Mouse (Mus musculus) heart, postnatal 0 days (tissue): ENCODE results near the gene Nisch. TPM values are rescaled to one million over a fixed set of nuclear protein-coding genes. Genes with fewer than 3 reads are reported as not detected.

Source experiments
- ATAC-seq: fragments of 200-750 bp; cut with Nextera tagmentation; 2 replicates; pipeline ENCODE4 v1.8.0; 2017; ENCODE audit warnings: low read depth, moderate number of reproducible peaks, moderate library complexity; ENCODE audit not compliant: insufficient read depth
- DNase-seq: peaks from one replicate; pipeline ENCODE4 v3.0.0-alpha.2; 2016; ENCODE audit warnings: low spot score
- H3K27ac ChIP-seq: fragments of 300-500 bp; sonication (generic); 2 replicates; pipeline ENCODE4 v1.5.1; 2014; ENCODE audit warnings: low read depth, mild to moderate bottlenecking
- H3K27me3 ChIP-seq: fragments of 300-500 bp; sonication (generic); 2 replicates; pipeline ENCODE4 v1.6.1; 2014; ENCODE audit warnings: low read length, mixed read lengths; ENCODE audit not compliant: control insufficient read depth, insufficient read depth
- H3K36me3 ChIP-seq: fragments of 300-500 bp; sonication (generic); replicated peaks from 2 replicates; pipeline ENCODE4 v1.6.1; 2014; ENCODE audit warnings: low read length, mixed read lengths; ENCODE audit not compliant: control insufficient read depth, insufficient read depth
- H3K4me1 ChIP-seq: fragments of 300-500 bp; sonication (generic); 2 replicates; pipeline ENCODE4 v1.6.1; 2014; ENCODE audit warnings: antibody characterized with exemption; ENCODE audit not compliant: control insufficient read depth, insufficient read depth
- H3K4me2 ChIP-seq: fragments of 300-500 bp; sonication (generic); 2 replicates; pipeline ENCODE4 v1.6.1; 2014; ENCODE audit warnings: low read depth, mild to moderate bottlenecking, low read length, moderate library complexity
- H3K4me3 ChIP-seq: fragments of 300-500 bp; sonication (generic); 2 replicates; pipeline ENCODE4 v1.5.1; 2014; ENCODE audit warnings: low read depth, low read length
- H3K9ac ChIP-seq: fragments of 300-500 bp; sonication (generic); replicated peaks from 2 replicates; pipeline ENCODE4 v1.6.1; 2014; ENCODE audit warnings: low read depth, low read length, mixed read lengths
- H3K9me3 ChIP-seq: fragments of 300-500 bp; sonication (generic); replicated peaks from 2 replicates; pipeline ENCODE4 v1.6.1; 2016; ENCODE audit warnings: low read length; ENCODE audit not compliant: control insufficient read depth
- CTCF ChIP-seq: IDR thresholded peaks from 2 replicates; pipeline ENCODE4 v1.5.1; 2016; ENCODE audit warnings: antibody characterized with exemption, control low read depth, low read depth
- EP300 ChIP-seq: IDR thresholded peaks from 2 replicates; pipeline ENCODE4 v1.6.1; 2016; ENCODE audit warnings: antibody characterized with exemption, low read depth
- WGBS: fragments of 180-500 bp; shearing (Covaris S2); extraction: QIAGEN DNeasy Blood & Tissue Kit; methylation state at CpG from one replicate; pipeline ENCODE4 v1.1.7; 2014; 5-methylcytosine and 5-hydroxymethylcytosine counted together
- polyA plus RNA-seq: library from polyadenylated mRNA; unstranded; fragments of >200 nt; fragmentation: Nextera tagmentation; extraction: Ambion mirVana; gene quantifications from 2 replicates; pipeline ENCODE4 v1.2.1, GENCODE M21; 2015
- total RNA-seq: library from RNA; depleted of rRNA; stranded (reverse); fragments of >200 nt; gene quantifications from 2 replicates; pipeline ENCODE4 v1.2.3, GENCODE M21; 2014; ENCODE audit warnings: low replicate concordance

Nisch gene
- total and polyA plus RNA-seq, 2 experiments from 2014 or later: 171 to 338 TPM

DNA sequence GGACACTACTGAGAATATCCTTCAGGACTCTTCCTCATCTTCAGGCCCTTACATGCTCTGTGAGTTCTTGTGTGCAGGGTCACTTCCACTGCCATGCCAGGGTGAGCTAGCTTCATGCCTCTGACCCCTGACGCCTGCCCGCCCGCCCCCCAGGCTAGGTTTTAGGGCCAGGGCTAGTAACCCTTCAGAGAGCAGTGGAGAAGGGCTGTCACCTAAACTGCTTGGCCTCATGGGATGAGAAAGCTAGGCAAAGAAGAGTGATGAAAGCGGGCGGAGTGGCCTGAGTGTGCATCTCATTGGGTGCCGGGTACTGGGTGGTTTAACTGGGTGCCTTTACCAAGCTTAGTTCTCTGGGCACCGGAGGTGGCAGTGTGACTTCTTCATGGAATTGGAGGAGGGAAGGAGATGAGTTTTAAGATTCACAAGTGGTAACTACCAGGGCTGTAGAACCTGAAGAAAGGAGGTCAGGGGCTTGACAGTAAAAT lies 84.2 kb downstream of the Nisch start:
- Histone ChIP-seq H3K36me3 (peaks cover 25% of the 10 kb centered on the region), H3K9ac (no peak overlapping the region), H3K4me1 (peaks cover 39% of the 10 kb centered on the region), H3K27me3 (no peaks in the 10 kb centered on the region), H3K4me3 (0 out of 2 replicates have a peak overlapping the region, but pooled peaks have one; percentile 61), H3K9me3 (no peaks in the 10 kb centered on the region), H3K4me2 (peak overlapping the region; percentile 80; the same call in 1 of the 2 replicates), H3K27ac (no peak overlapping the region)
- DNase-seq (no peak), ATAC-seq (no peak)
- no peak for TF ChIP-seq EP300
- no peak for TF ChIP-seq CTCF
- WGBS: 85% methylated on average over 7 of the region's 7 CpGs

DNA sequence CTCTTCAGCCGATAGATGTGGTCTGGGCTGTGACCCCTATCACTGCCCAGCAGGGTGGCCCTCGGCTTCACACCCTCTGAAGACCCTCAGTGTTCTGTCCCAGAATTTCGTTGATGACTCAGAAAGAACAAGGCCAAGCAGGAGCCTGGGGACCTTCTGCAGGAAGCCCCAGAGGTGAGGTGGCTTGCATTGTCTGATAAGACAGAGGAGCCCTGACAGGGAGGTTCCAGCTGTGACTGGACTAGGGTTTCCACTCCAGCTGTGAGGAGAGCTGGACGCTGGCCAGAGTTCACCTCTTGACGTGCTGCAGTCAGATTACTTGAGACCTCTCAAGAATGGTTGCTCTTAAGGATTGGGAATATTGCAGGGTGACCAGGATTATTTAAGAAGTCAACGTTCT lies 84.7 kb downstream of the Nisch start:
- Histone ChIP-seq H3K27ac (no peak overlapping the region), H3K9ac (0 out of 2 replicates have a peak overlapping the region, but pooled peaks have one; percentile 71), H3K9me3 (no peaks in the 10 kb centered on the region), H3K4me3 (peak overlapping the region; percentile 61), H3K4me2 (peak overlapping the region; percentile 80), H3K27me3 (no peaks in the 10 kb centered on the region), H3K36me3 (peaks cover 20% of the 10 kb centered on the region), H3K4me1 (peaks cover 44% of the 10 kb centered on the region)
- ATAC-seq: no peak
- TF ChIP-seq EP300 (no peak), CTCF (no peak)
- DNase-seq: peak; percentile 67
- 4% methylated on average over 6 of the region's 6 CpGs for WGBS

DNA sequence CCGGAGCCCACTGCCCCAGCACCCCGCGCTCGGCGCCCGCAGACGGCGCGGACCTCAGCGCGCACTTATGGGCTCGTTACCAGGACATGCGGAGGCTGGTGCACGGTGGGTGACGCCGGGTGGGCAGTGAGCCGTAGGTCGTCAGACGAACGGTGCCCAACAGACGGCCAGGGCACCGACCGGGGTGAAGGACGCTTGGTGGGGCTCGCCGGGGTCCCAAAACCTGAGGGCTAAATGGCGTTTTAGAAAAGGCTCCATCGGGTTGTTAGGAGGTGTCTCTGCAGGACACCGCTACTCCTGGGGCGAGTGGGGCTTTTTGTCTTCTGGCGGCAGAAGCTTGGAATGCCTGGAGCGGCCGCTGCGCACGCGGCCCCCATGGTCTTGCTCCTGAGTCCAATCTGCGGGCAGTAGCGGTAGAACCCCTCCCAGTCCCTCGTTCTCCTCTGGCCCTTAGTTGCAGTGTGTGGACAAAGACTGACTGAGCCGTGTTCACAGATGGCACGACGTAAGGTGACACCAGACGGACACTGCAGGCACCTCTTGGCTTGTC lies 85.4 kb downstream of the Nisch start:
- WGBS: under 1% methylated on average over 40 of the region's 43 CpGs
- peak; percentile 0; the same call in 1 of the 2 replicates for ATAC-seq
- H3K27ac ChIP-seq: peak overlapping the region; percentile 72

DNA sequence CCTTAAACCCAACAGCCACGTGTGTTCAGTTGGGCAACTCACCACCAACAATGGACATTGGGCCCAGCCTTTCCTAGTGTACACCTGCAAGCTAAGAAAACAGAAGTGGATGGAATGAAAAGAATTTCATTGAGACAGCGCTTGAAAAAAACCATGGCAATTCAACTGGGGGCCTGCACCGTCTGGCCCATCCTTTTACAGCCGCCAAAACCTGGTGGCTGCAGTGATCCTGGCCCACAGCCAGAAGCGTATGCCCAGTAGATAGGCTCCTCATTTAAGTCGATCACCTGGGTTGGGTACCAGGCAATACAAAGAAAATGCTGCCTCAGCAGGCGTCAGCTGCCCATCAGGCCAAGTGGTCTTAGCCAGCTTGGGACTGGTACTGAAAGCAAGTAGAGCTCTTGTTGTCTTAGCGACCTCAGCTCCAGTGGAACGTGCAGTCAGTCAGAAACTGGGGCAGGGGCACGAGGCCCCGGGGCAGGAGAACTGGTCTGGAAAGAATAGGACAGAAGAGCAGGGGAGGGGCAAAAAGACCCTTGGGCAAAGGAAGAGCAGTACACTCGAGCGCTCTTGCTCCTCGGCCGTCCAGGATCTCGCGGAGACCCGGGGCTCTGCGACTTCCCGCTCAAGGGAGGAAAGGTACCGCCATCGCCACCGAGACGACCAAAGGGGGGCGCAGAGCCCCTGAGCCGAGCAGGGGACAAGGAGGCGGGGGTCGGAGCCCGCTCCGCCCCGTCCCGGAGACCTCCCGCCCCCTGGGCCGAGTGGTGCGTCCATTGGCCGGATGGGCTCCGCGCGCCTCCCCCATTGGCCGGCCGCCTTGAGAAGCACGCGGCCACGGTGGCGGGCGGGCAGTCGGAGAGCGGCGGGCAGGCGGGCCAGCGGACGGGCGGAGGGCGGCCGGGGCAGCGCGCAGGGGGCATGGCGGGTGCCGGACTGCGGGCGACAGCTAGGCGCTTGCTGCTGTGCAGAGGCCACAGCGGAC lies 86.2 kb downstream of the Nisch start, which contains the start of gene Nt5dc2:
Gene Nt5dc2, plus strand, starts transcription at position 818 of the 985 bp plus-strand sequence.
- H3K4me2 ChIP-seq: peak within 1 kb of the TSS; percentile 80
- H3K27ac ChIP-seq: peak within 1 kb of the TSS; percentile 72
- H3K9me3 ChIP-seq: no peaks in the 10 kb centered on the region
- 3% methylated on average over 53 of the region's 63 CpGs for WGBS
- no peaks in the 10 kb centered on the region for H3K27me3 ChIP-seq
- peaks cover 5% of the 10 kb centered on the region for H3K36me3 ChIP-seq
- peak within 1 kb of the TSS; percentile 61 for H3K4me3 ChIP-seq
- TF ChIP-seq EP300: no peak
- no peak; the same call in 1 of the 2 replicates for TF ChIP-seq CTCF
- DNase-seq (peak; percentile 84), ATAC-seq (peak; percentile 70)
- H3K4me1 ChIP-seq: peaks cover 55% of the 10 kb centered on the region
- peak within 1 kb of the TSS; percentile 71 for H3K9ac ChIP-seq

More for the DNA sequence above, 85.4 kb downstream of the Nisch start:
- Histone ChIP-seq H3K4me2 (peak overlapping the region; percentile 80), H3K9me3 (no peaks in the 10 kb centered on the region), H3K27me3 (no peaks in the 10 kb centered on the region), H3K9ac (peak overlapping the region; percentile 71), H3K36me3 (peaks cover 13% of the 10 kb centered on the region), H3K4me3 (peak overlapping the region; percentile 61), H3K4me1 (peaks cover 50% of the 10 kb centered on the region)
- TF ChIP-seq EP300: no peak
- no peak for TF ChIP-seq CTCF
- DNase-seq: no peak
